ENCODE assay signal across 8 mouse cellular contexts in the genomic region with DNA sequence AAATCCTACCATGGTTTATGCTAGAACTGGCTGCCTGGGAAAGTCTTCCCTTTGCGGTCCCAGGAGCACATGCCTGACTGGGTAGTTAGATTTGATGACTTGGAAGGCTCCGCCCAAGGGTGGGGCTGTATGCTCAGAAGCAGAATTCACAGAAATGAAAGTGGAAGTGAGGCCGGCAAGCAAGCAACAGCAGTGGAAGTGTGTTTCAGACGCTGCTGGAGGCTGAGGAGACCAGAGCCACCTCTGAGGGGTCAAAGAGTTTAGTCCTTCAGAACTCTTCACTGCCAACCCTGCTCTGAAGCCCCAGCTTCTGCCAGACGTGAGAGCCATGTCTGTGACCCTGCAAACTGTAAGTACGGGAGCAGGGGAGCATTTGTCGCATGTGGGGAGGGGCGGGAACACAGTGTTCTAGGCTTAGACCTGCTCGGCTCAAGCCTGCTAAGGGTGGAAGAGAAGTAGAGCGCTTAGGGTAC. TPM values are rescaled to one million over a fixed set of nuclear protein-coding genes. Genes with fewer than 3 reads are reported as not detected.
DNase-seq lines count a peak whose midpoint lies in the region; ATAC-seq lines count a peak whose summit lies in the region.

A gene (plus strand): TSS at position 134 of the 473 bp plus-strand sequence.

- no peaks in the 10 kb centered on the region for H3K9me3 ChIP-seq in embryonic facial prominence, embryonic 11.5 days (replicated peaks; ENCODE audit: control insufficient read depth, low read length)
- H3K9me3 ChIP-seq in heart, embryonic 15.5 days (replicated peaks), result no peaks in the 10 kb centered on the region

- peaks cover 7% of the 10 kb centered on the region for H3K36me3 ChIP-seq in embryonic facial prominence, embryonic 11.5 days (replicated peaks; ENCODE audit: control insufficient read depth, insufficient read depth, low read depth, low read length)
- peaks cover 20% of the 10 kb centered on the region for H3K36me3 ChIP-seq in heart, embryonic 15.5 days

- H3K4me2 ChIP-seq in embryonic facial prominence, embryonic 11.5 days (ENCODE audit: low read depth, low read length), result peak within 1 kb of the TSS; percentile 13
- peak within 1 kb of the TSS; percentile 64 for H3K4me2 ChIP-seq in heart, embryonic 15.5 days

- peak within 1 kb of the TSS; percentile 23 for H3K9ac ChIP-seq in embryonic facial prominence, embryonic 11.5 days (replicated peaks; ENCODE audit: low read length)
- peak within 1 kb of the TSS; percentile 55 for H3K9ac ChIP-seq in heart, embryonic 15.5 days

- H3K4me3 ChIP-seq in embryonic facial prominence, embryonic 11.5 days (ENCODE audit: low read depth, low read length), result no peak within 1 kb of the TSS
- peak within 1 kb of the TSS; percentile 61 for H3K4me3 ChIP-seq in heart, embryonic 15.5 days

- ATAC-seq in embryonic facial prominence, embryonic 11.5 days (replicated peaks; ENCODE audit: insufficient number of reproducible peaks, low FRiP score, low TSS enrichment, low read depth), result no peak
- ATAC-seq in heart, embryonic 15.5 days (replicated peaks; ENCODE audit: insufficient number of reproducible peaks, insufficient read depth, low FRiP score, low read depth), result peak; percentile 61
- peak; percentile 85 for ATAC-seq in megakaryocyte-erythroid progenitor cell, adult 5-6 weeks (replicated peaks; ENCODE audit: low FRiP score, low TSS enrichment, poor library complexity, severe bottlenecking)

- peak; percentile 46 for DNase-seq in retina, postnatal 1 day
- no peak for DNase-seq in retina, embryonic 14.5 days (ENCODE audit: low spot score)
- DNase-seq in embryonic facial prominence, embryonic 11.5 days (ENCODE audit: low spot score), result peak; percentile 39
- peak; percentile 91 for DNase-seq in kidney, postnatal 36 days
- DNase-seq in testis, postnatal 14 days (ENCODE audit: low spot score), result peak; percentile 62
- no peak for DNase-seq in cerebellum, adult 11 months

- 36% methylated on average over 10 of the region's 10 CpGs for WGBS in embryonic facial prominence, embryonic 11.5 days
- 15% methylated on average over 10 of the region's 10 CpGs for WGBS in heart, embryonic 15.5 days

- no peak within 1 kb of the TSS for H3K27ac ChIP-seq in embryonic facial prominence, embryonic 11.5 days (replicated peaks; ENCODE audit: low read depth, low read length)
- H3K27ac ChIP-seq in heart, embryonic 15.5 days, result peak within 1 kb of the TSS; percentile 82

- H3K27me3 ChIP-seq in embryonic facial prominence, embryonic 11.5 days (ENCODE audit: control insufficient read depth, insufficient read depth, low read length), result no peaks in the 10 kb centered on the region
- H3K27me3 ChIP-seq in heart, embryonic 15.5 days, result no peaks in the 10 kb centered on the region

- H3K4me1 ChIP-seq in embryonic facial prominence, embryonic 11.5 days (ENCODE audit: control insufficient read depth, insufficient read depth, low read length), result no peaks in the 10 kb centered on the region
- peaks cover 29% of the 10 kb centered on the region for H3K4me1 ChIP-seq in heart, embryonic 15.5 days (replicated peaks)

RNA-seq across cellular contexts. Expression of the gene that starts here (rescaled TPM):
- polyA plus RNA-seq in embryonic facial prominence, embryonic 11.5 days (2014; fragmentation: Nextera tagmentation; extraction: Ambion mirVana), result 2.4 and 2.7 TPM in 2 replicates
- 18.0 and 25.9 TPM in 2 replicates for polyA plus RNA-seq in heart, embryonic 15.5 days (2015; fragmentation: Nextera tagmentation; extraction: Ambion mirVana)
- total RNA-seq in megakaryocyte-erythroid progenitor cell, adult 5-6 weeks (2014; fragmentation: Nextera tagmentation), result 35.5 and 44.1 TPM in 2 replicates
- total RNA-seq in megakaryocyte-erythroid progenitor cell, adult 5-6 weeks (2017), result 31.7 and 33.5 TPM in 2 replicates

Comparison
In these comparisons a context has a peak if more than half of its experiments do, and no peak if none do; other contexts are left out.
1. DNase-seq: peak in retina, postnatal 1 day (single experiment), embryonic facial prominence, embryonic 11.5 days (single experiment), kidney, postnatal 36 days (2 of 2) and testis, postnatal 14 days (single experiment); none in retina, embryonic 14.5 days (single experiment) and cerebellum, adult 11 months (single experiment).